Mouse (Mus musculus) stomach, embryonic 15.5 days (tissue): ENCODE data around the gene Rnaseh1. TPM values are rescaled to one million over a fixed set of nuclear protein-coding genes. Genes with fewer than 3 reads are reported as not detected.
A peak's percentile ranks its signal among the peaks of the same experiment; 100 is the strongest.

ENCODE experiments used
- ATAC-seq: fragments of 200-750 bp; cut with Nextera tagmentation; 2 replicates; pipeline ENCODE4 v1.8.0; 2017; ENCODE audit warnings: low read depth, moderate number of reproducible peaks, moderate TSS enrichment; ENCODE audit not compliant: insufficient read depth, low FRiP score
- H3K27ac ChIP-seq: fragments of 300-500 bp; sonication (generic); 2 replicates; pipeline ENCODE4 v1.5.1; 2015; ENCODE audit warnings: mild to moderate bottlenecking, inconsistent platforms
- H3K27me3 ChIP-seq: fragments of 300-500 bp; sonication (generic); replicated peaks from 2 replicates; pipeline ENCODE4 v1.6.1; 2015; ENCODE audit warnings: inconsistent platforms
- H3K36me3 ChIP-seq: fragments of 300-500 bp; sonication (generic); 2 replicates; pipeline ENCODE4 v1.6.1; 2015; ENCODE audit warnings: inconsistent platforms
- H3K4me1 ChIP-seq: fragments of 300-500 bp; sonication (generic); 2 replicates; pipeline ENCODE4 v1.6.1; 2015; ENCODE audit warnings: inconsistent platforms
- H3K4me2 ChIP-seq: fragments of 300-500 bp; sonication (generic); 2 replicates; pipeline ENCODE4 v1.6.1; 2015; ENCODE audit warnings: mild to moderate bottlenecking, inconsistent platforms
- H3K4me3 ChIP-seq: fragments of 300-500 bp; sonication (generic); replicated peaks from 2 replicates; pipeline ENCODE4 v1.5.1; 2015; ENCODE audit warnings: inconsistent platforms
- H3K9ac ChIP-seq: fragments of 300-500 bp; sonication (generic); 2 replicates; pipeline ENCODE4 v1.6.1; 2015; ENCODE audit warnings: inconsistent platforms
- H3K9me3 ChIP-seq: fragments of 300-500 bp; sonication (generic); 2 replicates; pipeline ENCODE4 v1.6.1; 2016; ENCODE audit warnings: inconsistent platforms
- WGBS: fragments of 180-500 bp; shearing (Covaris S2); methylation state at CpG from one replicate; pipeline ENCODE4 v1.1.7; 2015; 5-methylcytosine and 5-hydroxymethylcytosine counted together
- polyA plus RNA-seq: library from polyadenylated mRNA; unstranded; fragments of >200 nt; fragmentation: Nextera tagmentation; extraction: Ambion mirVana; gene quantifications from 2 replicates; pipeline ENCODE4 v1.2.1, GENCODE M21; 2015

Rnaseh1 gene
- polyA plus RNA-seq, 1 experiment from 2014 or later = 26.5 TPM

DNA sequence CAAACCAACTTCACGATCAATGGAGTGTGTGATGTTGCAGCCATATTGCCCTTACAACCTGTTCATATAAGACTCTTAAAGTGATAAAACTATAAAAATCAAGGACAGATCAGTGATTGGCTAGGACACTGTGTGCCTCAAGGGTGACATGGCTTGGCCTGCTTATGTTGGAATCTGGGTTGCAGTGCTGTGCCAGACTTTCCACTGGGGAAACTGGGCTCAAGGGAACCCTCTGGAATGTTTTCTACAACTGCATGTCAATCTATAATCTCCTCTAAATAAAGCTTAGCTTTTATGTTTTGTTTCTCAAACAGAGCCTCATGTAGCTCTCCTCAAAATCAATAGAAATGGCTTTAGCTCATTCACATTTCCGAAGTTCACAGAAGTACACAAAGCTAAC lies 25.2 kb upstream of the Rnaseh1 start:
- Histone ChIP-seq H3K4me2 (no peak overlapping the region), H3K9ac (no peak overlapping the region), H3K27me3 (no peaks in the 10 kb centered on the region), H3K4me1 (peaks cover 10% of the 10 kb centered on the region), H3K36me3 (peaks cover 9% of the 10 kb centered on the region), H3K4me3 (no peak overlapping the region), H3K9me3 (no peaks in the 10 kb centered on the region), H3K27ac (no peak overlapping the region)
- no peak for ATAC-seq
- 78% methylated on average over 2 of the region's 2 CpGs for WGBS

GRCm38 (mm10) chr12:28625407-28625806 lies 24.0 kb upstream of the Rnaseh1 start:
- H3K36me3 ChIP-seq = peaks cover 17% of the 10 kb centered on the region
- H3K9me3 ChIP-seq = no peaks in the 10 kb centered on the region
- no peak overlapping the region for H3K27ac ChIP-seq
- no peak overlapping the region for H3K9ac ChIP-seq
- WGBS = 66% methylated on average over 7 of the region's 7 CpGs
- no peak for ATAC-seq
- peaks cover 10% of the 10 kb centered on the region for H3K4me1 ChIP-seq
- H3K27me3 ChIP-seq = no peaks in the 10 kb centered on the region
- no peak overlapping the region for H3K4me2 ChIP-seq
- H3K4me3 ChIP-seq = no peak overlapping the region

DNA sequence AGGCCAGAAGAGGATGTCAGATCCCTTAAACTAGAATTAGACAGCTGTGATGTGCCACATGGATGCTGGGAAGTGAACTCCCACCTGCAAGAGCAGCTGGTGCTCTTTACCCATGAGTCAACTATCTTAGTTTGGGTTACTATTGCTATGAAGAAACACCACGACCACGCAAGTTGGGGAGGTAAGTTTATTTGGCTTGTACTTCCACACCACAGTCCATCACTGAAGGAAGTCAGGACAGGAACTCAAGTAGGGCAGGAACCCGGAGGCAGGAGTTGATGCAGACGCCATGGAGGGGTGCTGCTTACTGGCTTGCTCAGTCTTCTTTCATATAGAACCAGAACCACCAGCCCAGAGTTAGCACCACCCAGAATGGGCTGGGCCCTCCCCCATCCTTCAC lies 22.3 kb upstream of the Rnaseh1 start:
- ATAC-seq = no peak
- H3K27me3 ChIP-seq = no peaks in the 10 kb centered on the region
- no peaks in the 10 kb centered on the region for H3K9me3 ChIP-seq
- no peak overlapping the region for H3K9ac ChIP-seq
- 0 out of 2 replicates have a peak, but pooled peaks cover 3% of the 10 kb centered on the region for H3K4me1 ChIP-seq
- peaks cover 28% of the 10 kb centered on the region for H3K36me3 ChIP-seq
- no peak overlapping the region for H3K4me2 ChIP-seq
- no peak overlapping the region for H3K27ac ChIP-seq
- H3K4me3 ChIP-seq = no peak overlapping the region
- 46% methylated on average over 4 of the region's 4 CpGs for WGBS

GRCm38 (mm10) chr12:28628436-28628835 lies 21.0 kb upstream of the Rnaseh1 start:
- Histone ChIP-seq H3K9ac (no peak overlapping the region), H3K4me3 (no peak overlapping the region), H3K9me3 (no peaks in the 10 kb centered on the region), H3K36me3 (peaks cover 38% of the 10 kb centered on the region), H3K27me3 (no peaks in the 10 kb centered on the region), H3K27ac (no peak overlapping the region), H3K4me2 (no peak overlapping the region), H3K4me1 (0 out of 2 replicates have a peak, but pooled peaks cover 6% of the 10 kb centered on the region)
- ATAC-seq = no peak
- whole genome bisulfite sequencing = 95% methylated on average over 2 of the region's 2 CpGs

DNA sequence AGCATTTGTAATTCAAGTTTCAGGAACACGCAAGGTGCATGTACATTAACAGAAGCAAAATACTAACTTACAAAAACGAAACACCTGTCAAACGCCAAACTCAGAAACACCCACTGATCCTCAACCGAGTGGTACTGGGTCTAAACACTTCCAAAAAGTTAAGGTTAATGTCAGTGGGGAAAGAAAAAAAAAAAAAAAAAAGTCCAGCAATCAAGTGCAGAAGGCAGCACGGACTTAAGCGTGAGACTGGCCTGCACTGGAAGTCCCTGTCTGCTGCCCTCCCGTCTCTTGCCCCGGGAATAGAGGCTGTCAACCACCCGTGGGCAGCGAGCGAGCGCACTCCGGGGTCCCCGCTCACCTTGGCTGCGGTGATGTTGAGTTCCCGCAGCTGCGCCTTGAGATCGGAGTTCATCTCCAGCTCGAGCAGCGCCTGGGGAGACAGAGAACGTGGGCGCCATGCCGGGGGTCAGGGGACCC lies 14.3 kb upstream of the Rnaseh1 start:
- peak overlapping the region; percentile 84 for H3K27ac ChIP-seq
- 0 out of 2 replicates have a peak, but pooled peaks have one; percentile 5 for ATAC-seq
- peak overlapping the region; percentile 85 for H3K9ac ChIP-seq
- H3K4me1 ChIP-seq = peaks cover 14% of the 10 kb centered on the region
- H3K4me2 ChIP-seq = peak overlapping the region; percentile 62
- no peaks in the 10 kb centered on the region for H3K27me3 ChIP-seq
- H3K36me3 ChIP-seq = peaks cover 28% of the 10 kb centered on the region
- WGBS = under 1% methylated on average over 23 of the region's 23 CpGs
- no peaks in the 10 kb centered on the region for H3K9me3 ChIP-seq
- peak overlapping the region; percentile 79 for H3K4me3 ChIP-seq

DNA sequence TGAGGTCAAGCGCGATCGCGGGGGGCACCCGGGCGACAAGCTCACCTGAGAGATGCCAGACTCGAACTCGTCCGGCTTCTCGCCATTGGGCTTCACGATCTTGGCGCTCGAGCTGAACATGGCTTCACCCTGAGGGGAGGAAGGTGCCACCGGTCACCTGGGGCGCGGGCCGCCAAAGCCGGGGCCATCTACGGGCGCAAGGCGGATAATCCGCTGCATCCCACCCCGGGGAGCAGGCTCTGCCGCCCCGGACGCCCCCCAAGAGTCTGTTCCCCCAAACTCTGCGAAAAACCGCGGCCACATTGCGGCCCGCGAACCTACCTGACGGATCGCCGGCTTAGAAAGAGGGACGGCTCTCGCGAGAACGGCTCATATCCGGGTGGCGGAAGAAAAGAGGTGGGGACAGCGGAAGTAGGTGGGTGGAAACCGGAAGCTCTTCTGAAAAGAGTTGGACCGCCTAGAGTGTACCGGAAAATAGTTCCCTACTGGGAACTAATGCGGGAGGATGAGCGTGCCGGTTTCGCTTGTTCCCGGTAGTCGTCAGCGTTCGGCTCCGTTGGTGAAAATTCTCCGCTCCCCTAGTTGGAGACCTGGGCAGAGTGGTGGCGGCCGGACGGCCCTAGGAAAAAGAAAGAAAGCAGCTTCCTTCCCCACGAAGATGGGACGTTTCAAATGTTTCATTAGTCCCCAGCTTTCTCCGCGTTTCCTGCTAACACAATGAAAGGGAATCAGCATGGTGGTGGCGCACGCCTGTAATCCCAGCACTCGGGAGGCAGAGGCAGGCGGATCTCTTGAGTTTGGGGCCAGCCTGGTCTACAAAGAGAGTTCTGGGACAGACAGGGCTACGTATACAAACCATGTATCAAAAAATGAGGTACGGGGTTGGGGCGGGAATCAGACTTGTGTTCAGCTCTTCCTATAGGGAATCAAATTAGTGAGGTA lies 13.6 kb upstream of the Rnaseh1 start, which contains the start of gene Rps7:
TSS of gene Rps7 (minus strand) at position 419 of the 942 bp plus-strand sequence.
- H3K9me3 ChIP-seq = no peaks in the 10 kb centered on the region
- peak within 1 kb of the TSS; percentile 79 for H3K4me3 ChIP-seq
- peak within 1 kb of the TSS; percentile 84 for H3K27ac ChIP-seq
- peak; percentile 97 for ATAC-seq
- H3K4me1 ChIP-seq = peaks cover 14% of the 10 kb centered on the region
- peak within 1 kb of the TSS; percentile 62 for H3K4me2 ChIP-seq
- H3K36me3 ChIP-seq = peaks cover 21% of the 10 kb centered on the region
- H3K9ac ChIP-seq = peak within 1 kb of the TSS; percentile 85
- WGBS = 5% methylated on average over 69 of the region's 69 CpGs
- no peaks in the 10 kb centered on the region for H3K27me3 ChIP-seq

DNA sequence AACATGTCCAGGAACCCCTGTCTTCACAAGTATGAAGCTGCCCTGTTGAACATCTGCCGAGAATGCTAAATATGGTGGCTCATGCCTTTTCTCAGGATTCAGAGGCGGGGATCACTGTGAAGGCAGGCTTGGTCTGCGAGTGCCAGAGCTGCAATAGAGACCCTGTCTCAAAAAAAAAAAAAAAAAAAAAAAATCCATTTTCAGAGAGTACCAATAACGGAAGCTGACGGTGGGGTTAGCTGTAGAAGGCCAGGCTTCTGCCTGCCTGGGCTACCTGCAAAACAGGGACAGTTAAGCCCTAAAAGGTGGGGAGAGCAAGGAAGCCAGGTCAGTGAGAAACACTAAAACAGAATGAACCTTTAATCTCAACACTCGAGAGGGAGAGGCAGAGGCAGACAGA lies 12.9 kb upstream of the Rnaseh1 start:
- 84% methylated on average over 6 of the region's 6 CpGs for WGBS
- Histone ChIP-seq H3K27me3 (no peaks in the 10 kb centered on the region), H3K4me3 (peak overlapping the region; percentile 79), H3K4me1 (peaks cover 14% of the 10 kb centered on the region), H3K9me3 (no peaks in the 10 kb centered on the region), H3K9ac (no peak overlapping the region), H3K36me3 (peaks cover 17% of the 10 kb centered on the region), H3K4me2 (peak overlapping the region; percentile 59), H3K27ac (no peak overlapping the region)
- ATAC-seq = no peak

DNA sequence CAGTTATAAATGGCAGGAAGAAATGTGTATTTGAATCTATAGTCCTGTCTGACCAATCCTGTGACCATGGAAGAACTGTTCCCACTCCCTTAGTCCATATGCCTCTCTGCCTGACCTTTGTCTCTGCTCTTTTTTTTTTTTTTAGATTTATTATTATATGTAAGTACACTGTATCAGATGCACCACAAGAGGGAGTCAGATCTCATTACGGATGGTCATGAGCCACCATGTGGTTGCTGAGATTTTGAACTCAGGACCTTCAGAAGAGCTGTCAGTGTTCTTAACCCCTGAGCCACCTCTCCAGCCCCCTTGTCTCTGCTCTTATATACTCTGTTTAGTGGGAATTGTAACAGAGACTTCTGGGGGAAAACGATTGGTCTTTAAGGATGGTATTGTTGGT lies 10.6 kb upstream of the Rnaseh1 start:
- 74% methylated on average over 2 of the region's 2 CpGs for WGBS
- H3K9ac ChIP-seq = no peak overlapping the region
- H3K36me3 ChIP-seq = peaks cover 2% of the 10 kb centered on the region
- no peak overlapping the region for H3K4me3 ChIP-seq
- H3K4me2 ChIP-seq = no peak overlapping the region
- H3K4me1 ChIP-seq = peaks cover 6% of the 10 kb centered on the region
- no peaks in the 10 kb centered on the region for H3K9me3 ChIP-seq
- no peak overlapping the region for H3K27ac ChIP-seq
- no peaks in the 10 kb centered on the region for H3K27me3 ChIP-seq
- no peak for ATAC-seq

DNA sequence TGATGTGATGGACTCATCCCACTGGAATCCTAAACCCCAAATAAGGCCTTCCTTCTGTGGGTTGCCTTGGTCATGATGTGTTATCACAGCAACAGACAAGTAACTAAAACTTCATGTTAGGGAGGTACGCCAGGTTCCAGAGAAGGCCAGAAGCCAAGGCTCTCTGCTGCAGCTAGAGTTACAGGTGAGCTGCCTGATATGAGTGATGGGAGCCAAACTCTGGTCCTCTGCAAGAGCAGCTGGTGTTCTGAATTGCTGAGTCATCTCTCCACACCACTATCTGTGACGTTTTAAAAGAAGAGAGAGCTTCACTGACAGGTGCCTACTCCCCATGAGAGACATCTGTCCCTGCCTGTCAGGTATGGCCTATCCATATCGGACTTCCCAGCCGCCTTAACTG lies 13.2 kb downstream of the Rnaseh1 start:
- Histone ChIP-seq H3K36me3 (peaks cover 20% of the 10 kb centered on the region), H3K27ac (no peak overlapping the region), H3K27me3 (no peaks in the 10 kb centered on the region), H3K4me1 (peaks cover 9% of the 10 kb centered on the region; the same call in 1 of the 2 replicates), H3K4me2 (no peak overlapping the region), H3K9ac (no peak overlapping the region), H3K4me3 (no peak overlapping the region), H3K9me3 (no peaks in the 10 kb centered on the region)
- no peak for ATAC-seq
- WGBS = 77% methylated on average over 4 of the region's 4 CpGs

GRCm38 (mm10) chr12:28666734-28667133 lies 17.3 kb downstream of the Rnaseh1 start:
- 55% methylated on average over 4 of the region's 4 CpGs for WGBS
- ATAC-seq = no peak
- H3K36me3 ChIP-seq = no peaks in the 10 kb centered on the region
- no peak overlapping the region for H3K27ac ChIP-seq
- no peak overlapping the region for H3K4me3 ChIP-seq
- peaks cover 11% of the 10 kb centered on the region; the same call in 1 of the 2 replicates for H3K4me1 ChIP-seq
- H3K9ac ChIP-seq = no peak overlapping the region
- no peaks in the 10 kb centered on the region for H3K9me3 ChIP-seq
- no peak overlapping the region for H3K4me2 ChIP-seq
- H3K27me3 ChIP-seq = no peaks in the 10 kb centered on the region

DNA sequence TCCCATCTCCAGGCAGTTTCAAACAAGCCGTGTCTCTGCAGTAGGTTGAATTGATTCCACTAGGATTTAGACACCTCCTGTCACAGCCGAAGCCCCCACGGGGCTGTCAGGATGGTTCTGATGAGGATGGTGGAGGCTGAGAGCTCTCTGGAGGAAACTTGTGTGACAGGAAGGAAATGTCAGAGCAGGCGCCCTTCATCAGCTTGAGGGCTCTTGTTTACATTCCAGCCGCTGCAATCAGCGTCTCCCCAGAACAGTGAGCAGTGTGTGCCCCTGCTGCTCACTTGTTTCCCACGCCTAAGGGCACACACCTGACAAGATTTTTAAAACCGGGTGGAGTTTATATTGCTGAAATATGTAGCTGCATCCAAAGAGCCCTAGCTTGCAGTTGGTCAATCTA lies 17.9 kb downstream of the Rnaseh1 start:
- H3K4me3 ChIP-seq = no peak overlapping the region
- H3K9me3 ChIP-seq = no peaks in the 10 kb centered on the region
- H3K9ac ChIP-seq = no peak overlapping the region
- 7% methylated on average over 8 of the region's 8 CpGs for WGBS
- no peak overlapping the region for H3K4me2 ChIP-seq
- no peaks in the 10 kb centered on the region for H3K27me3 ChIP-seq
- no peak overlapping the region for H3K27ac ChIP-seq
- no peak for ATAC-seq
- H3K4me1 ChIP-seq = peaks cover 11% of the 10 kb centered on the region; the same call in 1 of the 2 replicates
- no peaks in the 10 kb centered on the region for H3K36me3 ChIP-seq

GRCm38 (mm10) chr12:28674038-28674720 lies 24.8 kb downstream of the Rnaseh1 start:
- Histone ChIP-seq H3K27ac (0 out of 2 replicates have a peak overlapping the region, but pooled peaks have one; percentile 96), H3K36me3 (no peaks in the 10 kb centered on the region), H3K27me3 (no peaks in the 10 kb centered on the region), H3K4me3 (peak overlapping the region; percentile 68), H3K9ac (no peak overlapping the region), H3K4me2 (peak overlapping the region; percentile 74), H3K4me1 (peaks cover 9% of the 10 kb centered on the region), H3K9me3 (no peaks in the 10 kb centered on the region)
- WGBS = 82% methylated on average over 10 of the region's 10 CpGs
- ATAC-seq = no peak
